Mouse (Mus musculus) MEL (cell line): ENCODE data around the gene Rap1gds1. TPM values are rescaled to one million over a fixed set of nuclear protein-coding genes. Genes with fewer than 3 reads are reported as not detected.

Experiments used
- DNase-seq: peaks from one replicate; pipeline ENCODE4 v3.0.0; 2011; ENCODE audit warnings: low read depth, low spot score
- H3K27ac ChIP-seq: 2 replicates; pipeline ENCODE4 v1.5.1; 2012; ENCODE audit warnings: low read depth, mild to moderate bottlenecking, control low read depth, low read length, moderate library complexity; ENCODE audit not compliant: control insufficient read depth
- H3K27me3 ChIP-seq, 2 experiments: fragments of 150-350 bp in 1 of 2; sonication (generic) in 1 of 2; 2 replicates each; pipeline ENCODE4 v1.6.1; 2012; ENCODE audit warnings: low read length in 2 of 2, mild to moderate bottlenecking in 2 of 2, improper control_type of control experiment in 1 of 2, moderate library complexity in 1 of 2; ENCODE audit not compliant: insufficient read depth in 2 of 2, control insufficient read depth in 1 of 2
- H3K36me3 ChIP-seq, 2 experiments: 2 replicates each; pipeline ENCODE4 v1.6.1; 2012 to 2014; ENCODE audit warnings: low read length in 2 of 2, improper control_type of control experiment in 1 of 2, inconsistent platforms in 1 of 2, mild to moderate bottlenecking in 1 of 2; ENCODE audit not compliant: insufficient read depth in 2 of 2, control insufficient read depth in 1 of 2
- H3K4me1 ChIP-seq, 2 experiments: fragments of 150-350 bp in 1 of 2; sonication (generic) in 1 of 2; 2 replicates each; pipeline ENCODE4 v1.6.1; 2012; ENCODE audit warnings: low read length in 2 of 2, improper control_type of control experiment in 1 of 2, mild to moderate bottlenecking in 1 of 2; ENCODE audit not compliant: insufficient read depth in 2 of 2, control insufficient read depth in 1 of 2
- H3K4me3 ChIP-seq, 2 experiments: fragments of 150-350 bp in 1 of 2; sonication (generic) in 1 of 2; 2 replicates each; pipeline ENCODE4 v1.5.1; 2012; ENCODE audit warnings: low read depth in 2 of 2, low read length in 2 of 2, mild to moderate bottlenecking in 2 of 2, moderate library complexity in 2 of 2, control low read depth in 1 of 2, improper control_type of control experiment in 1 of 2; ENCODE audit not compliant: control insufficient read depth in 1 of 2, insufficient read depth in 1 of 2
- H3K79me2 ChIP-seq: 2 replicates; pipeline ENCODE4 v1.6.1; 2012; ENCODE audit warnings: mild to moderate bottlenecking, low read length, moderate library complexity; ENCODE audit not compliant: control insufficient read depth, poor library complexity, insufficient read depth
- H3K9ac ChIP-seq: 2 replicates; pipeline ENCODE4 v1.6.1; 2012; ENCODE audit warnings: low read depth, mild to moderate bottlenecking, control low read depth, low read length, moderate library complexity; ENCODE audit not compliant: control insufficient read depth, poor library complexity, severe bottlenecking
- H3K9me3 ChIP-seq: fragments of 150-350 bp; sonication (generic); replicated peaks from 2 replicates; pipeline ENCODE4 v1.6.1; 2012; ENCODE audit warnings: mild to moderate bottlenecking, low read length, improper control_type of control experiment, moderate library complexity; ENCODE audit not compliant: insufficient read depth
- CHD2 ChIP-seq: IDR thresholded peaks from 2 replicates; pipeline ENCODE4 v1.6.1; 2011; ENCODE audit warnings: low read length, improper control_type of control experiment
- E2F4 ChIP-seq: IDR thresholded peaks from 2 replicates; pipeline ENCODE4 v1.6.1; 2011; ENCODE audit warnings: low read depth, low read length, improper control_type of control experiment, borderline replicate concordance
- ELF1 ChIP-seq: IDR thresholded peaks from 2 replicates; pipeline ENCODE4 v1.6.1; 2014; ENCODE audit warnings: low read depth, mild to moderate bottlenecking, inconsistent platforms, low read length, improper control_type of control experiment, moderate library complexity
- ETS1 ChIP-seq: IDR thresholded peaks from 2 replicates; pipeline ENCODE4 v1.6.1; 2012; ENCODE audit warnings: low read depth, mild to moderate bottlenecking, inconsistent platforms, low read length, improper control_type of control experiment, moderate library complexity
- GATA1 ChIP-seq: IDR thresholded peaks from 2 replicates; pipeline ENCODE4 v1.6.1; 2011; ENCODE audit warnings: low read depth, low read length, improper control_type of control experiment
- HCFC1 ChIP-seq: IDR thresholded peaks from 2 replicates; pipeline ENCODE4 v1.6.1; 2012; ENCODE audit warnings: low read depth, mild to moderate bottlenecking, inconsistent platforms, low read length, improper control_type of control experiment, moderate library complexity
- JUND ChIP-seq: IDR thresholded peaks from 2 replicates; pipeline ENCODE4 v1.6.1; 2011; ENCODE audit warnings: low read depth, mild to moderate bottlenecking, improper control_type of control experiment, low read length
- MAFK ChIP-seq: IDR thresholded peaks from 2 replicates; pipeline ENCODE4 v1.6.1; 2011; ENCODE audit warnings: low read depth, mild to moderate bottlenecking, low read length, improper control_type of control experiment, borderline replicate concordance
- MAZ ChIP-seq: IDR thresholded peaks from 2 replicates; pipeline ENCODE4 v1.6.1; 2012; ENCODE audit warnings: low read depth, mild to moderate bottlenecking, inconsistent platforms, low read length, improper control_type of control experiment
- MEF2A ChIP-seq: IDR thresholded peaks from 2 replicates; pipeline ENCODE4 v1.6.1; 2014; ENCODE audit warnings: low read depth, mild to moderate bottlenecking, inconsistent platforms, low read length, improper control_type of control experiment; ENCODE audit not compliant: poor library complexity, insufficient replicate concordance, severe bottlenecking; ENCODE audit errors: extremely low read depth
- MXI1 ChIP-seq: IDR thresholded peaks from 2 replicates; pipeline ENCODE4 v1.6.1; 2011; ENCODE audit warnings: mild to moderate bottlenecking, low read depth, low read length, improper control_type of control experiment
- MYB ChIP-seq: IDR thresholded peaks from 2 replicates; pipeline ENCODE4 v1.6.1; 2011; ENCODE audit warnings: mild to moderate bottlenecking, low read depth, low read length, improper control_type of control experiment
- MYC ChIP-seq: IDR thresholded peaks from 2 replicates; pipeline ENCODE4 v1.6.1; 2011; ENCODE audit warnings: low read depth, mild to moderate bottlenecking, low read length, improper control_type of control experiment, moderate library complexity
- NELFE ChIP-seq: IDR thresholded peaks from 2 replicates; pipeline ENCODE4 v1.6.1; 2011; ENCODE audit warnings: low read depth, low read length, improper control_type of control experiment
- POLR2A ChIP-seq, 2 experiments: IDR thresholded peaks; 2 replicates each; pipeline ENCODE4 v1.6.1; 2011 to 2012; ENCODE audit warnings: low read length in 2 of 2, mild to moderate bottlenecking in 2 of 2, control low read depth in 1 of 2, improper control_type of control experiment in 1 of 2, low read depth in 1 of 2, moderate library complexity in 1 of 2; ENCODE audit not compliant: control insufficient read depth in 1 of 2, insufficient read depth in 1 of 2, poor library complexity in 1 of 2
- POLR2AphosphoS2 ChIP-seq: IDR thresholded peaks from 2 replicates; pipeline ENCODE4 v1.6.1; 2011; ENCODE audit warnings: low read length, improper control_type of control experiment
- RCOR1 ChIP-seq: IDR thresholded peaks from 2 replicates; pipeline ENCODE4 v1.6.1; 2012; ENCODE audit warnings: low read depth, mild to moderate bottlenecking, inconsistent platforms, low read length, improper control_type of control experiment
- SIN3A ChIP-seq: IDR thresholded peaks from 2 replicates; pipeline ENCODE4 v1.6.1; 2012; ENCODE audit warnings: low read length, improper control_type of control experiment, inconsistent platforms
- SMC3 ChIP-seq: IDR thresholded peaks from 2 replicates; pipeline ENCODE4 v1.6.1; 2011; ENCODE audit warnings: low read depth, low read length, improper control_type of control experiment
- TBP ChIP-seq: IDR thresholded peaks from 2 replicates; pipeline ENCODE4 v1.8.0; 2011; ENCODE audit warnings: low read depth, low read length, improper control_type of control experiment
- TCF12 ChIP-seq: IDR thresholded peaks from 2 replicates; pipeline ENCODE4 v1.6.1; 2014; ENCODE audit warnings: low read depth, mild to moderate bottlenecking, inconsistent platforms, low read length, improper control_type of control experiment, moderate library complexity
- UBTF ChIP-seq: IDR thresholded peaks from 2 replicates; pipeline ENCODE4 v1.6.1; 2012; ENCODE audit warnings: low read depth, mild to moderate bottlenecking, inconsistent platforms, low read length, improper control_type of control experiment, moderate library complexity, borderline replicate concordance; ENCODE audit not compliant: insufficient read depth
- USF1 ChIP-seq: IDR thresholded peaks from 2 replicates; pipeline ENCODE4 v1.6.1; 2014; ENCODE audit warnings: low read depth, mild to moderate bottlenecking, inconsistent platforms, low read length, improper control_type of control experiment, moderate library complexity
- USF2 ChIP-seq, 2 experiments: IDR thresholded peaks; 2 replicates each; pipeline ENCODE4 v1.6.1; 2011 to 2012; ENCODE audit warnings: improper control_type of control experiment in 2 of 2, low read length in 2 of 2, borderline replicate concordance in 1 of 2, inconsistent platforms in 1 of 2, low read depth in 1 of 2, mild to moderate bottlenecking in 1 of 2; ENCODE audit not compliant: insufficient read depth in 1 of 2
- ZKSCAN1 ChIP-seq: IDR thresholded peaks from 2 replicates; pipeline ENCODE4 v1.6.1; 2012; ENCODE audit warnings: low read depth, mild to moderate bottlenecking, inconsistent platforms, low read length, improper control_type of control experiment, moderate library complexity
- ZNF384 ChIP-seq: IDR thresholded peaks from 2 replicates; pipeline ENCODE4 v1.6.1; 2012; ENCODE audit warnings: low read depth, mild to moderate bottlenecking, inconsistent platforms, low read length, improper control_type of control experiment
- polyA plus RNA-seq, 2 experiments: library from polyadenylated mRNA; stranded (reverse) in 1 of 2; unstranded in 1 of 2; fragments of >175 nt in 1 of 2; fragments of >200 nt in 1 of 2; gene quantifications; 2 replicates each; pipeline versions ENCODE4 v1.2.1 to v1.2.4; 2012; ENCODE audit warnings: low replicate concordance in 2 of 2, low read depth in 1 of 2; ENCODE audit not compliant: insufficient read length in 2 of 2, insufficient read depth in 1 of 2, missing spikeins in 1 of 2
- total RNA-seq: library from RNA; depleted of rRNA; stranded (reverse); fragments of 300-350 nt; gene quantifications from 2 replicates; pipeline ENCODE4 v1.2.3, GENCODE M21; 2012; rRNA removed

The Rap1gds1 gene
- total RNA-seq (34.7 and 41.7 TPM in 2 replicates), polyA plus RNA-seq (10 to 100 TPM; 53.3 to 67.2 TPM)

DNA sequence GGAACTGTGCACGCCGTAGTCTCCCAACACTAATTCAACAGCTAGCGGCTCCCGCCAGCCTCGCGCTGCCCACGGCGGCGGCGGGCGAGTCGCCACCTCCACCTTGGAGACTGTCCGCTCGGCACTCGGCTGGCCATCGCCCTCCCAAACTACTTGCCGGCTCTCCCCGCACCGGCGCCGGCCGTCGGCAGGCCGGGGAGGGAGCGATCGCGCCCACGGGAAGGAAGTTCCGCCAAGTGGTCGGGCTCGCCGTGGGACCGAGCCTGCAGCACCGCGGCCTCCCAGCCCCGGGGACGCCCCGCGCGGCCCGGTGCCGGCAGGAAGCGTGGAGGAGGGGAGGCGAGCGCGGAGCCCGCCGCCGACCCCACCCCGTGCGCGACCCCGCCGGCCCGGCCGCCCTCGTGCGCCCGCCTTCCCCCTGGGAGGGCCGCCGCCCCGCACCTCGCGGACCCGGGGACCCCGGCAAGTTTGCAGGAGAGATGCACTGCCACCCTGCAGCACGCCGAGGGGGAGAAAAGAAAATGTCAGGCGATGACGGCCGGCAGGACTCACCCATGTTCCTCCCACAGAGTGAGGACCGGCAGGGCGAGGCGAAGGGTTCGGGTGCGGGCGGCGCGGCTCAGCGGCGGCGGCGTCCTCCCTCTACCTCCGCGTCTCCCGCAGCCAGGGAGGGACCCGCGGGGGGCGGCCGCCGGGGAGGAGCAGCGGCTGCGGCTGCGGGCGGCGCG is at the start of gene Rap1gds1:
Gene Rap1gds1 (minus strand): TSS at position 718 of the 728 bp plus-strand sequence.
- DNase-seq, result peak; percentile 68
- TF ChIP-seq TBP, result no peak
- no peak for TF ChIP-seq ZNF384
- TF ChIP-seq NELFE, result no peak
- TF ChIP-seq USF1, result no peak
- no peak for TF ChIP-seq ETS1
- no peak for TF ChIP-seq CHD2
- TF ChIP-seq GATA1, result no peak
- TF ChIP-seq POLR2A (IDR thresholded peaks at IDR 0.05; ENCODE audit: control insufficient read depth in 1 of 2, insufficient read depth in 1 of 2, low read depth in 1 of 2, low read length in 2 of 2, poor library complexity in 1 of 2), result peak in 1 of 2 experiments; percentile 8; a peak in 2 of 4 replicates
- no peak for TF ChIP-seq USF2 (IDR thresholded peaks at IDR 0.05; ENCODE audit: borderline replicate concordance in 1 of 2, insufficient read depth in 1 of 2, low read depth in 1 of 2, low read length in 2 of 2)
- no peak for TF ChIP-seq ELF1
- TF ChIP-seq MAFK, result no peak
- TF ChIP-seq ZKSCAN1, result no peak
- no peak for TF ChIP-seq JUND
- 0 out of 2 replicates have a peak, but pooled peaks have one; percentile 20 for TF ChIP-seq TCF12
- TF ChIP-seq RCOR1, result no peak
- 0 out of 2 replicates have a peak, but pooled peaks have one; percentile 11 for TF ChIP-seq POLR2AphosphoS2
- TF ChIP-seq E2F4, result no peak
- TF ChIP-seq UBTF, result 0 out of 2 replicates have a peak, but pooled peaks have one; percentile 44
- no peak for TF ChIP-seq SIN3A
- TF ChIP-seq MAZ, result no peak
- Histone ChIP-seq H3K9ac (peak within 1 kb of the TSS; percentile 91), H3K9me3 (no peaks in the 10 kb centered on the region), H3K4me3 (peak within 1 kb of the TSS; percentile 91 to 93), H3K36me3 (peaks cover 0 to 7% of the 10 kb centered on the region in 2 experiments; a peak in 2 of 4 replicates), H3K4me1 (peaks cover 2 to 3% of the 10 kb centered on the region in 2 experiments; a peak in 1 of 4 replicates), H3K79me2 (peaks cover 36% of the 10 kb centered on the region), H3K27ac (peak within 1 kb of the TSS; percentile 74), H3K27me3 (no peaks in the 10 kb centered on the region)

DNA sequence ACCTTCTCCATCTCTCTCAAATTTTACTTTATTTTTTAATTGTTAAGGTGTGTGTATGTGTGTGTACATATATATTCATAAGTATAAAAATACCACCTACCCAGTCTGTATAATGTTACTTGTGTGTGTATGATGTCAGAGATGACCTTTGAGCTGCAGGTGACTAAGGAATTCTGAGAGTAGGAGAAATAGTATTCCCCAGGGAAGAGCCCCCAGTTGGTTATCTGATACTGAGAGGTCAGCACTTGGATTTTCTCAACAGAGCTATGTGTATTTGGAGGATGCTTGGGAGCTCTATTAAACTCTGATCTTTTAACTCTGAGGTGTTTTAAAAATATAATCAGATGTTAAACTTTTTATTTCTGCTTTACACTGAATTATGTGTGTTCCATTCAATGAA is 43.4 kb upstream of the Rap1gds1 start:
- H3K9ac ChIP-seq, result no peak overlapping the region
- H3K4me1 ChIP-seq, result no peaks in the 10 kb centered on the region
- no peak overlapping the region for H3K4me3 ChIP-seq
- no peaks in the 10 kb centered on the region for H3K79me2 ChIP-seq
- H3K9me3 ChIP-seq, result no peaks in the 10 kb centered on the region
- no peak for TF ChIP-seq MAZ
- no peak for TF ChIP-seq E2F4
- TF ChIP-seq SIN3A, result no peak
- TF ChIP-seq MYC, result no peak
- no peak for TF ChIP-seq USF2 (IDR thresholded peaks at IDR 0.05; ENCODE audit: borderline replicate concordance in 1 of 2, insufficient read depth in 1 of 2, low read depth in 1 of 2, low read length in 2 of 2)
- no peak for TF ChIP-seq ZNF384
- no peak for TF ChIP-seq CHD2
- TF ChIP-seq MXI1, result no peak
- no peak for TF ChIP-seq HCFC1
- TF ChIP-seq NELFE, result no peak
- no peak for TF ChIP-seq MYB
- no peak for TF ChIP-seq MEF2A
- TF ChIP-seq JUND, result no peak
- no peak for TF ChIP-seq SMC3
- no peak for TF ChIP-seq ETS1
- no peak overlapping the region for H3K27ac ChIP-seq
- H3K27me3 ChIP-seq, result peaks cover 0 to 4% of the 10 kb centered on the region in 2 experiments; a peak in 2 of 4 replicates
- H3K36me3 ChIP-seq, result no peaks in the 10 kb centered on the region
- DNase-seq, result no peak
